ENCODE assay signal across 16 mouse cellular contexts in the genomic region with DNA sequence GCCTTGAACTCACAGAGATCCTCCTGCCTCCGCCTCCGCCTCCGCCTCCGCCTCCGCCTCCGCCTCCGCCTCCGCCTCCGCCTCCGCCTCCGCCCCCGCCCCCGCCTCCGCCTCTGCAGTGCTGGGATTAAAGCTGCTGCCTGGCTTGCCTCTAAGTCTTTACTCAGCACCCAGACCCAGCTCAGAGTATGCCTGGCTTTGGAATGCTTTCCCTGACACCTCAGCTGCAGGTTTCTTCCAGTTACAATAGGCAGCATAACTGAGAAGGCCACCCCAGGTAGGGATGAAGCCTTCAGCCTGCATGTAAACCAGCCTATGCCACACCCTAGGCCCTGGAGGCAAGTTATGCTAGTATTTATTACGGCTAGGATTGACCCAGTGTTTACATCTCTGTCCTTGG.
"Had no signal": no experiment of that assay in that cellular context is flagged by ENCODE, and none has a peak within 500 bp of the region (broad histone marks: within the 10 kb centered on the region; RNA-seq: fewer than 3 reads in every experiment).

No protein-coding gene starts in this region.

- DNase-seq: kidney, adult 18-20 months; kidney, postnatal 14 days; lung, embryonic 14.5 days; lung, postnatal 10 days; right cerebral cortex, postnatal 14 days; thymus, adult 2 months; thymus, postnatal 25 days had no signal

- H3K4me3 ChIP-seq: kidney, embryonic 15.5 days; left cerebral cortex, adult 2 months; limb, embryonic 15.5 days; liver, embryonic 15.5 days; midbrain, embryonic 12.5 days; neural tube, embryonic 13.5 days; stomach, embryonic 15.5 days had no signal

- H3K4me2 ChIP-seq: kidney, embryonic 15.5 days; limb, embryonic 15.5 days; liver, embryonic 15.5 days; lung, embryonic 14.5 days; midbrain, embryonic 12.5 days; neural tube, embryonic 13.5 days; stomach, embryonic 15.5 days had no signal

- H3K27ac ChIP-seq: kidney, embryonic 15.5 days; left cerebral cortex, adult 2 months; limb, embryonic 15.5 days; liver, embryonic 15.5 days; macrophage; midbrain, embryonic 12.5 days; neural tube, embryonic 13.5 days; stomach, embryonic 15.5 days had no signal

- H3K9ac ChIP-seq: kidney, embryonic 15.5 days; limb, embryonic 15.5 days; liver, embryonic 15.5 days; lung, embryonic 14.5 days; midbrain, embryonic 12.5 days; neural tube, embryonic 13.5 days; stomach, embryonic 15.5 days had no signal

- H3K9me3 ChIP-seq: kidney, embryonic 15.5 days; limb, embryonic 15.5 days; liver, embryonic 15.5 days; midbrain, embryonic 12.5 days; neural tube, embryonic 13.5 days; stomach, embryonic 15.5 days had no signal

- H3K36me3 ChIP-seq: kidney, embryonic 15.5 days; limb, embryonic 15.5 days; liver, embryonic 15.5 days; midbrain, embryonic 12.5 days; neural tube, embryonic 13.5 days; stomach, embryonic 15.5 days had no signal

- ATAC-seq: midbrain, embryonic 16.5 days had no signal

- H3K27me3 ChIP-seq: kidney, embryonic 15.5 days; limb, embryonic 15.5 days; liver, embryonic 15.5 days; midbrain, embryonic 12.5 days; neural tube, embryonic 13.5 days; stomach, embryonic 15.5 days had no signal
